Mouse (Mus musculus) macrophage (primary cell): ENCODE results near the gene Itga9. TPM values are rescaled to one million over a fixed set of nuclear protein-coding genes. Genes with fewer than 3 reads are reported as not detected.
A peak's percentile ranks its signal among the peaks of the same experiment; 100 is the strongest.

Experiments
- H3K27ac ChIP-seq: fragments of 350-480 bp; formaldehyde crosslinking; 2 replicates; pipeline ENCODE4 v1.9.0; 2021
- H3K36me3 ChIP-seq: fragments of 350-480 bp; formaldehyde crosslinking; 2 replicates; pipeline ENCODE4 v1.9.0; 2021; ENCODE audit errors: inconsistent target
- H3K4me3 ChIP-seq: fragments of 350-480 bp; formaldehyde crosslinking; 2 replicates; pipeline ENCODE4 v1.9.0; 2021; ENCODE audit errors: inconsistent target
- H3K79me2 ChIP-seq: fragments of 350-480 bp; formaldehyde crosslinking; 2 replicates; pipeline ENCODE4 v1.9.0; 2021; ENCODE audit errors: inconsistent target
- WGBS: methylation state at CpG from one replicate; pipeline ENCODE4 v1.1.7; 2026; ENCODE audit warnings: inconsistent platforms; ENCODE audit not compliant: missing documents; 5-methylcytosine and 5-hydroxymethylcytosine counted together
- polyA plus RNA-seq: library from polyadenylated mRNA; stranded (reverse); fragments of 250-400 nt; gene quantifications from 3 replicates; pipeline ENCODE4 v1.2.4, GENCODE M21; 2018; ENCODE audit warnings: inconsistent platforms

The Itga9 gene
- polyA plus RNA-seq, 1 experiment from 2014 or later = 12.3 TPM

- 84% methylated on average over 7 of the region's 7 CpGs for WGBS
- Histone ChIP-seq H3K36me3 (no peaks in the 10 kb centered on the region), H3K27ac (no peak overlapping the region), H3K4me3 (no peak overlapping the region), H3K79me2 (no peaks in the 10 kb centered on the region)
Measured at GRCm38 (mm10) chr9:118887201-118887600, 280.7 kb downstream of the Itga9 start.

GRCm38 (mm10) chr9:118887734-118888133, 281.2 kb downstream of the Itga9 start:
- Histone ChIP-seq H3K36me3 (no peaks in the 10 kb centered on the region), H3K27ac (no peak overlapping the region), H3K4me3 (no peak overlapping the region), H3K79me2 (no peaks in the 10 kb centered on the region)
- WGBS = 96% methylated on average over 8 of the region's 8 CpGs

- Histone ChIP-seq H3K4me3 (no peak overlapping the region), H3K36me3 (no peaks in the 10 kb centered on the region), H3K79me2 (no peaks in the 10 kb centered on the region), H3K27ac (no peak overlapping the region)
- 46% methylated on average over 4 of the region's 4 CpGs for WGBS
Measured at GRCm38 (mm10) chr9:118890149-118890548, 283.7 kb downstream of the Itga9 start.

GRCm38 (mm10) chr9:118890645-118891044, 284.2 kb downstream of the Itga9 start:
- Histone ChIP-seq H3K36me3 (no peaks in the 10 kb centered on the region), H3K4me3 (no peak overlapping the region), H3K27ac (no peak overlapping the region), H3K79me2 (no peaks in the 10 kb centered on the region)
- WGBS = 88% methylated on average over 1 of the region's 2 CpGs

GRCm38 (mm10) chr9:118891068-118891467, 284.6 kb downstream of the Itga9 start:
- H3K36me3 ChIP-seq = no peaks in the 10 kb centered on the region
- no peak overlapping the region for H3K4me3 ChIP-seq
- no peak overlapping the region for H3K27ac ChIP-seq
- WGBS = 91% methylated on average over 6 of the region's 6 CpGs
- H3K79me2 ChIP-seq = no peaks in the 10 kb centered on the region

GRCm38 (mm10) chr9:118891593-118891992, 285.1 kb downstream of the Itga9 start:
- no peak overlapping the region for H3K4me3 ChIP-seq
- 97% methylated on average over 9 of the region's 9 CpGs for WGBS
- H3K79me2 ChIP-seq = no peaks in the 10 kb centered on the region
- H3K36me3 ChIP-seq = no peaks in the 10 kb centered on the region
- no peak overlapping the region for H3K27ac ChIP-seq

- H3K27ac ChIP-seq = no peak overlapping the region
Measured at GRCm38 (mm10) chr9:118895101-118895500, 288.6 kb downstream of the Itga9 start.

GRCm38 (mm10) chr9:118900677-118901076, 294.2 kb downstream of the Itga9 start:
- WGBS = 83% methylated on average over 2 of the region's 2 CpGs
- H3K36me3 ChIP-seq = no peaks in the 10 kb centered on the region
- H3K4me3 ChIP-seq = no peak overlapping the region

More at GRCm38 (mm10) chr9:118895101-118895500, 288.6 kb downstream of the Itga9 start:
- H3K4me3 ChIP-seq = no peak overlapping the region
- no peaks in the 10 kb centered on the region for H3K79me2 ChIP-seq
- no peaks in the 10 kb centered on the region for H3K36me3 ChIP-seq
- 87% methylated on average over 2 of the region's 2 CpGs for WGBS

GRCm38 (mm10) chr9:118901917-118902316, 295.4 kb downstream of the Itga9 start:
- Histone ChIP-seq H3K4me3 (no peak overlapping the region), H3K79me2 (no peaks in the 10 kb centered on the region), H3K36me3 (no peaks in the 10 kb centered on the region), H3K27ac (no peak overlapping the region)
- WGBS = 69% methylated on average over 6 of the region's 6 CpGs

More at GRCm38 (mm10) chr9:118900677-118901076, 294.2 kb downstream of the Itga9 start:
- Histone ChIP-seq H3K79me2 (no peaks in the 10 kb centered on the region), H3K27ac (no peak overlapping the region)

GRCm38 (mm10) chr9:118907934-118908620, 301.6 kb downstream of the Itga9 start:
- 51% methylated on average over 18 of the region's 18 CpGs for WGBS
- Histone ChIP-seq H3K79me2 (no peaks in the 10 kb centered on the region), H3K36me3 (no peaks in the 10 kb centered on the region), H3K27ac (no peak overlapping the region), H3K4me3 (no peak overlapping the region)

GRCm38 (mm10) chr9:118913048-118913447, 306.6 kb downstream of the Itga9 start:
- no peak overlapping the region for H3K4me3 ChIP-seq
- no peaks in the 10 kb centered on the region for H3K36me3 ChIP-seq
- no peaks in the 10 kb centered on the region for H3K79me2 ChIP-seq
- WGBS = 18% methylated on average over 9 of the region's 9 CpGs
- peak overlapping the region; percentile 17; the same call in 1 of the 2 replicates for H3K27ac ChIP-seq

GRCm38 (mm10) chr9:118913613-118914012, 307.1 kb downstream of the Itga9 start:
- no peaks in the 10 kb centered on the region for H3K79me2 ChIP-seq
- no peak overlapping the region for H3K4me3 ChIP-seq
- WGBS = 62% methylated on average over 3 of the region's 3 CpGs
- H3K36me3 ChIP-seq = no peaks in the 10 kb centered on the region
- peak overlapping the region; percentile 17; the same call in 1 of the 2 replicates for H3K27ac ChIP-seq

- H3K4me3 ChIP-seq = no peak overlapping the region
- H3K36me3 ChIP-seq = no peaks in the 10 kb centered on the region
- H3K79me2 ChIP-seq = no peaks in the 10 kb centered on the region
- 87% methylated on average over 8 of the region's 8 CpGs for whole genome bisulfite sequencing
- no peak overlapping the region for H3K27ac ChIP-seq
Measured at GRCm38 (mm10) chr9:118914589-118914988, 308.1 kb downstream of the Itga9 start.

GRCm38 (mm10) chr9:118915290-118915689, 308.8 kb downstream of the Itga9 start:
- H3K27ac ChIP-seq = no peak overlapping the region
- no peak overlapping the region for H3K4me3 ChIP-seq
- H3K79me2 ChIP-seq = no peaks in the 10 kb centered on the region
- 76% methylated on average over 5 of the region's 5 CpGs for WGBS
- no peaks in the 10 kb centered on the region for H3K36me3 ChIP-seq

- no peak overlapping the region for H3K4me3 ChIP-seq
- no peaks in the 10 kb centered on the region for H3K36me3 ChIP-seq
- 83% methylated on average over 16 of the region's 16 CpGs for WGBS
- H3K27ac ChIP-seq = no peak overlapping the region
- H3K79me2 ChIP-seq = no peaks in the 10 kb centered on the region
Measured at GRCm38 (mm10) chr9:118919672-118920186, 313.2 kb downstream of the Itga9 start.
